Mouse (Mus musculus) G1E-ER4 (cell line): ENCODE results near the gene Bckdhb. TPM values are rescaled to one million over a fixed set of nuclear protein-coding genes. Genes with fewer than 3 reads are reported as not detected.
A peak's percentile ranks its signal among the peaks of the same experiment; 100 is the strongest.

ENCODE experiments used
- GATA1 ChIP-seq: IDR thresholded peaks from one replicate; pipeline ENCODE4 v1.8.0; 2012; ENCODE audit warnings: low read length, inconsistent platforms
- polyA plus RNA-seq: library from polyadenylated mRNA; stranded (reverse); fragments of >175 nt; gene quantifications from 2 replicates; pipeline ENCODE4 v1.2.3, GENCODE M21; 2012

Gene Bckdhb
- polyA plus RNA-seq, 1 experiment = 18.4 TPM

DNA sequence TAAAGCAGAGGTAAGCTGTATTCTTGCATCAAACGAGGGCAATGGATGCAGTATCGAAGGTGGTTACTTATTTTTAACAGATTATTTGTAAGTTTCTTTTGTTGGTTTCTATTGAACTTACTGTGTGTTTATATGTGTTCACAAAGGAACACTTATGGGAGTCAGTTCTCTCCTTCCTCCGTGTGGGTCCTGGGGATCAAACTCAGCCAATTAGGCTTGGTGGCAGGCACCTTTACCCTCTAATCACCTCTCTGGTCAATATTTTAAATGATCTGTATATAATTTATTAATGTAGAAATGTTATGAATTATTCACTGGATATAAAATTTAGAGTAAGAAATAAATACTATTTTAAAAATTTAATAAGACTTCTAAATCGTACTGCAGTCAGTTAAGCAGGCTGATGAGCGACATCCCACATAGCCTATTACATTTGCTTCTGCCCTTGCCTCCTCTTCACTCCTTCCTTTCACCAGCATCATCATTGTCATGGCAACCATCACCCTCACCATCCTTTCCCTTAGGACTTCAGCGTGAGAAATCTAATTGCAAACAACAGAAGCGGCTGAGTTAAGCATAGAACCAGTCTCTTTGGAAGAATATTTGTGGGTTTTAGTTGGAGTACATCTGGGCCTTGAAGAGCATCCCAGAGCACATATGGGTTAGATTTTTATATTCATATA, 130.3 kb downstream of the Bckdhb start:
- TF ChIP-seq GATA1 = no peak

DNA sequence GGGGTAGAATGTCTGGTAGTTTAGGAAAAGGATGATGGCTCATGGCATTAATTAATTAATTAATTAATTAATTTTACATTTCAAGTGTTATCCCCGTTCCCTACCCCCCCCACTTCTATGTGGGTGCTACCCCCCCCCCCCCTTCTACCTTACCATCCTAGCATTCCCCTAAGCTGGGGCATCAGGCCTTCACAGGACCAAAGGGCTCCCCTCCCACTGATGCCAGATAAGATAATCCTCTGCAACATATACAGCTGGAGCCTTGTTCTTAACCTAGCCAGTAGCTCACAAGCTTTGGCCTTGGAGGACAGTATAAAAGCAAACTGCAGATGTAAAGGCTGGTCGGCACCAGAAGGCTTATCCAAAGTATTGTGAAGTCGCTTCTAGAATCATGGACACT, 138.7 kb downstream of the Bckdhb start:
- TF ChIP-seq GATA1 = no peak

DNA sequence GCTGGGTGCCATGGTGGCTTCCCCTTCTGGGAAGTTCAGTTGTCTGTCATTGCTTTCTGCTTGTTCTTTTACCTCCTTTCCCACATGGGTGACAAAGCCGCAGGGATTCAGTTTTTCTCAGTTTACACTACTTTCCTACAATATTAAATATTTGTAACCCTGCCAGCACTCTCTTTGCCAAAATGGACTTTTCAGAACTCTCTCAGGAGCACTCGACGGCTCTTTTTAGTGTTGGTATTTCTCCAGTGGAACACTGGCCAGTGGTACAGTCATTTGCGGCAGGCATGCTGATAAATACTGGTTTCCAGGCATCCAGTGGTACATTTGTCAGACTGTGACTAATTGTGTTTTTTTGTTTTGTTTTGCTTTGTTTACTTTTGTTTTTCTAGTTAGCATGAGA, 139.2 kb downstream of the Bckdhb start:
- TF ChIP-seq GATA1 = no peak

DNA sequence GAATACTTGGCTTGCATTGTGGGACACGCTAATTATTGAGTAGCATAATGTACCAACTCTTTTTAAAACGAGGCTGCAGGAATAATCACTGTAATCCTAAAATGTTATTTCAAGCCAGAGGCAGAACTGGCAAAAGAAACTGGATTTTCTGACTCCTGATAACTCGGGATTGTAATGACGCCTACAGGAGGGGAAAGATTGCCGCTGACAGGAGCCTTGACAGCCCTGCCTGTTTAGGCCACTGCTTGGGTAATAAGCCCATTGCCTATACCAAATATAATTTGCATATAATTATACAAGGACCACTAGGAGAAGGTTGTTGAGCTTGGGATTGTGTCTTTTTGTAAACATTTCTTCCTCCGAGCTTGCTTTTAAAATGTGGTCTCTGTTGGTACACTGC, 145.3 kb downstream of the Bckdhb start:
- no peak for TF ChIP-seq GATA1

DNA sequence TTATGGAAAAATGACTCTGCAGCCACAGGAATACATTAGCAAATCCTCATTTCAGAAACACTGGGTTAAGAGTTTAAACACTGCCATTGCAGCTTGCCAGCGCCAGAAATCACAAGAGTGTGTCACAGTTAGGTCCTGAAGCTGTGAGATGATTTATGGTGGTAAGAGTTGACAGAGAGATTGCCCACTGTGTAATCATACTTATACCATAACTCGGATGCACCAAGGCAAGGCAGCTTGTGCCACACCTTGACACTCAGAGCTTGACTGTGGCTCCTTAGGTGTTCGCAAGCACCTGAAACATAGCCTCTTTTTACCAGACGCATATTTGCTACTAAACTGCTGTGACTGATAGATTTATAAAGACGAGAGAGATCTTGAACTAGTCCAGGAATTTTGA, 145.8 kb downstream of the Bckdhb start:
- TF ChIP-seq GATA1 = no peak

DNA sequence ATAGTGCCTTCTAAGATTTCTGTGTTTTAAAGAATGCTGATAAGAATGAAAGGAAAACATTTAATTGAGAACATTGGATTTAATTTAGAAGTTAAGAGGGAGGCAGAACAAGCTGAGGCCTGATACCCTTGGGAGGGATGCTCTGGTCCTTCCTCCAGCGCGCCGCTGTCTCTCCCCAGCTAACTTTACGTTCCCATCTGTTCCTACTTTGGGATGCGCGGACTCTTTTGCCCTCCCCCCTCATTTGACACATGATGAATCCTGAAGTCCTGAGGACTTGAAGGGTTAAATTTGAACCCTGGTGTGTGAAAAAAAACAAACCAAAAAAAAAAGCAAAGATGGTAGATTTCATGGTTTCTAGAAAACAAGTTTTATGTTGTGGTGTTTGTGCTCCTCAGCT, 147.6 kb downstream of the Bckdhb start:
- TF ChIP-seq GATA1 = no peak

DNA sequence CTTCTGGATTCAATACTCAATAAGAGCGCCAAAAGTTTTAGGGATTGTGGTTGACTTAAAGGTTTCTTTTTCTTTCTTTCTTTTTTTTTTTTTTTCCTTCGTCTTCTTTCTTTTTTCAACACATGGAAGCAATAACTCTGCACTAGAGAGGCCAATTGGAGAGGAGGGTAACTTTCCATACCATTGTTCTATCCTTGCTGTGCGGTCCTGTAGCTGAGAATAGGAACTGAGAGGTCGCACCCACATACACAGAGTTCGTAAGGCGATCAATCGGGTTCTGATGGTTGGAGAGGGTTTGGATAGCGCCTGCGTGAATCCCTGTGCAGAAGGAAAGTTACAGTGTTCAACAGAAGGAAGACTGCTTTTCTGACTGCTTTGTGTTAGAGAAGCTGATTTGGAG, 148.3 kb downstream of the Bckdhb start:
- no peak for TF ChIP-seq GATA1

DNA sequence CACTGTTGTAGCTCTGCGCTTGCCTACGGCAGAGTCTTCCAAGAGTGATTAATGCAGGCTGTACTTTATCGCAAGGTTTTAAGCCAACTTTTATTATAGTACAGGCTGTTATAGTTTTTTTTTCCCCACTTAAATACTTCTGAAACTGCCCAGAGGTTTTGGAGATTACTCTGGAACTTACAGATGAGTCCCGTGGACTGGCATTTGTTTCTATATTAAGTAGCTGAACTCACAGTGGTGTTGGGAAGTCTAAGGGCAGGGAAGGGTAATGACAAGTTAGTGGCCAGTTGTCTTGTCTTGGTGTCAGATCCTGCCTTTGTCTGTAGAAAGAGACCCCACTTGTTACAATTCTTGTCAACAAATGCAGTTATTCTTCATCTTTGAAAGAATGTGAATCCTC, 158.6 kb downstream of the Bckdhb start:
- no peak for TF ChIP-seq GATA1

DNA sequence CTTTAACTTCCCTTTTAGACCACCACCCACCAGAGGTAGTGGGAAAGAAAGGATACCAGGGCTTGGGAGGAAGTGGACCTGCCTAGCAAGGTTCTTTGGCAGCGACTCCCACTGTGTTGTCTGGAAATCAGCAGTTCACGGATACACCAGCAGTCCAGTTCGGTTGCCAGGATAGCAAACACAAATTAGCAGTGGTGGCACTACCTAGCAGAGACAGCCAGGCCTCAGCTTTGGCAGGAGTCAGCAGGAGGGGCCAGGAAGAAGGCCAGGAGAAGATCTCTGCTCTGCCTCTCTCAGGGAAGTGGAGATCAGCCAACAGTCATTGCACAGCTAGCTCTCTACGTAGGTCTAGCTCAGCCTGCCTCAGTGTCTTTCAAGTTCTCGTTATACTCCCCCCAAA, 159.7 kb downstream of the Bckdhb start:
- TF ChIP-seq GATA1 = no peak

DNA sequence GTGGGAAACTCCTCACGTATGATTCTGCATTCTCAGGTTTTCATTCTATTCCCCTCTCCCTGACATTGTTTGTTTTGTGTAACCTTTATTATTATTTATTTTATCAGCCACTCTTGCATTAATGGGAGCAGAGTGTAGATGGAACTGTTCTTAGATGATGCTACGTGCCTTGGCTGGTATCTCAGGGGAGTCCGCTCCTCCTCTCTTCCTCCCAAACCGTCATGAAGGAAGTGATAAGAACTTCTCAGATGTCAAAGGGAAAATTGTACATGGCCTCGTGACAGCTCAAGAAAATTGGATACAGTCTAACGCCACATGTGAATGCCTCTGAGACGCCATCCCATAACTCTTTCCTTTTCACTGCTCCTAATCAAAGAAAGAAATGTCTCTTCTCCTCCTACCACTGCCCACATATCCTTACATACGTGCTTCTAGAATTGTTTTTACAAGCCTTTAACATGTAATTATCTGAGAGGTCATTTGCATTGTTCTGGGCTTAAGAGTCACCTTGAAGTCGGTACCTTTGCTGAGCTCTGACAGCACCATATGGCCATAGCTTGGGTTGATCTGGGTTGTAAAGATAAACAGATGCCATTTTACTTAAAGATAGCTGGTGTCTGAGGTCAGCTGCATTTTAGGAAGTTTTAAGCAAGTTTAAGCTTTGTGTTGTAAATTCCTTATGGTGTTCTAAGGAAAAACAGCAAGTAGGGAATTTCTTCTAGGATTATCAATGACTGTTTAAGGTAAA, 165.5 kb downstream of the Bckdhb start:
- peak; percentile 21 for TF ChIP-seq GATA1

DNA sequence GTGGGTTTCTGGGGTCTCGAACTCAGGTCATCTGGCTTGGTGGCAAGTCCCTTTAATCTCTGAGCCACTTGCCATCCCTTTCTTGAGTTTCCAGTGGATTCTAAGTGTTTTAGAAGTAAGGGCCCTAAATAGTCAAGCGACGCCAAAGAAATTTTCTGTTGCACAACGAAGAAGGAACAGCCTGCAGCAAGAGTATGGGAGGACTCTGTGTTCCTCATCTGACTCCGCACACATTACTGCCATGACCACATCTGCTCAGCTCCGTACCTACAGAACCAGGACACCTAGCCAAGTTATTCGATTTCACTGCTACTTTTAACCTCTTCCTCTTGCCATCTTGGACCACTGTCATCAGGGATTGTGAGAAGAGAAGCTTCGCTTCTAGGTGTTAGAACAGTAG, 168.0 kb downstream of the Bckdhb start:
- TF ChIP-seq GATA1 = no peak

DNA sequence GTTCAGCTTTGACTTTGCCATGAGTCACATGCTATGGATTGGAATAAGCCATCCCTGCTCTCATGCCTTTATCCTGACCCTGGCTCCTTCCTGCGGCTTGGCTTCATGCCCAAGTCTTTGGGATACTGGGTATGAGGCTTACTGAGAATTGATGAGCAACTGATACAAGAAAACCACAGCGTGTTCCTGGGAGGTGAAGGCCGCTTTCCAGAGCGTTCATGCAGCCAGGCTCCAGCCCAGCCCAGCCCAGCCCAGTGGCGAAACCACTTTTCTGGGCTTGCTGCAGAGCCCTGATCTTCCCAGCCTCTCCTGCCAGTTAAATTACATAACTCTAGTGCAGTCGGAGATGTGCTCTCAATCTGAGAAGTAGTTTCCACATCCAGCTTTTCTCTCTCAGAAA, 169.2 kb downstream of the Bckdhb start:
- TF ChIP-seq GATA1 = no peak

DNA sequence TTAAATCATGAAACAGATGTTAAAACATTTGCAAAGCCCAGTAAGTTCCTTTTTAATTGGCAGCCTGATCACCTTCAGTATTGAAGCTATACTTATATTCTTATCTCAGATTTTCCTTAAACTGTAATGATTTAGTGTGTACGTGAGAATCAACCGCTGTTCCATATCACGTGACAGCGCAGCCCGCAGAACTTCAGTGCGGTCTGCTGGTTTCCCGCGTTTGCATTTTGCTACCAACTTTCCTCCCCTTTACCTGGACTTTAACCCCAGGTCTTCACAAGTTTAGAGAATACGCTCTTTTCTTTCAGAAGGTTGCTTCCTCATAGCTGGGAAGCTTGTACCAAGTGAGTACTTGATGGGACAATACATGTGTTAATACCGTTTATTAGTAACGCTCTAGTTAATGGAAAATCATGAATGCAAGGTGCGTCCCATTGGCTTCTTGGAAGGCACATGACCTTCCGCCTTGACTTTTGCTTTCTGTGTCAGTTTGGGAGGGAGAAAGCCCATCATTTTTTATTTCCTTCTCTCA, 171.6 kb downstream of the Bckdhb start:
- TF ChIP-seq GATA1 = no peak

DNA sequence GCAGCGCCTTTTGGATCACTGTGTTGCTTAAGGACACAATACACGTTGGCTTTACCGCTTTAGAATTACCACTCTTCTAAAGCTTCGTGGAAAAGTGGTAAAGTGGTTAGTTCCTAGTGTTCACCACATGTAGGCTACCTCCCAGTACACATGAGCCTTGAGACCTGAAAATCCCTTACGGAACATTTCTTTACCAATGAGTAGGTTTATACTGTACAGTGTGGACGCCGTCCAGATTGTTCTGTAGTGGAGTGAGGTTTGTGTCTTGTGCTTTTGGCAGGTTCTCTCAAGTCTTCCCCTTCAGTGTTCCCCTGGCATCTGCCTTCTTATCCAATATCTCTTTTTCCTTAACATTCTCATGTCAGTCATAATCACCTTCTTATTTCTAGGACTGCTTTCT, 178.4 kb downstream of the Bckdhb start:
- no peak for TF ChIP-seq GATA1

DNA sequence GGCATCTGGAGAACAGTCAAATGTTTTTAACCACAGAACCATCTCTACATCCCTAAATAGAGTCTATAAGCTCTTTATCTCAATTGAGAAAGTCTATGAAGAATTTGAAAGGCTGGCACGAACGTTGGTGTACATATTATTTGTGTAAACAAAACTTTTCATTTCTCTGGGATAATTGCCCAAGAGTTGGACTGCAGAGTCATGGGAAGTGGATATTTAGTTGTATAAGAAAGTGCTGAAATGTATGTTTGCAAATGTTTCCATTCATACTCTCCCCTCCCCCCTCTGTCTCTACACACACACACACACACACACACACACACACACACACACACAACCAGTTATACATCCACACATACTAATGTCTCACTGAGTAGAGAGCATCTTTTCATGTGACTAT, 181.5 kb downstream of the Bckdhb start:
- no peak for TF ChIP-seq GATA1

DNA sequence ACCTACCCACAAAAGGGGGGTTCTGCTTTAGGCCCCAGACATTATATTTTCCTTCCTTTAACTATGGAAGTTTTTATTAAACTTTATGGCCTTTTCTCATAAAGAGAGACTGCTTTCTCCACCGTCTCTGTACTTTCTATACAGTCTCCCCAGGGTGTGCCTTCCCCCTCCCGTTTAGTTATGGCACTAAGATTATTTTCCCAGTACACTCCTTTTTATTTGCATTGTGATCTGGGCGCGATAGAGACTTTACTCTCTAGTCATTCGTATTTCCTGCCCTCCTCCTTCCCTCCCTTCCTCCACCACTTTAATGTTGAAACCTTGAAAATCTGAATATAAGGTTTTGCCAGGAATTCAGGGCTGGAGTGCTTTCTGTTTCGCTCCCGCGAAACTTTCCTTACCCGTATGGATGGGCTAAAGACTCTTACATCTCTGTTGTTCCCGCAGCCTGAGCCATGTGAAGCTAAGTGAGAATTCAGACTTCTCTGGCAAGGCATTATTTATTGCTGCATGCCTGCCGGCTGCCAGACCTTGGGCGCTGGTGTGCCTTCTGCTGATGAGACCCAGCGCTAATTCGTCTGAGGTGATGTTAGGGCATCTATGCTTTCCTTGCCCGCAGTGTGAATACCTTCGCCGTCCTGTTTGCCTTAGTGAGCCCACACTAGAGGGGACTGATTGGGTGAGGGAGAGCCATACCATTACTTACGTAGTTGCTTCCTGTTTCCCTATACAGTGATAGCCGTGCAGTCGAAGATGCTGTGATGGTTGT, 182.3 kb downstream of the Bckdhb start:
- TF ChIP-seq GATA1 = no peak
